Mouse (Mus musculus): ENCODE results near the gene Nmnat3.

- TF ChIP-seq CTCF (conservative IDR thresholded peaks at IDR 0.05 in 1 of 2, IDR thresholded peaks at IDR 0.05 in 1 of 2; ENCODE audit: low read depth in 2 of 2, low read length in 2 of 2) (no peak), POLR2A (IDR thresholded peaks at IDR 0.05; ENCODE audit: low read depth, low read length) (no peak), POLR2AphosphoS2 (IDR thresholded peaks at IDR 0.05; ENCODE audit: low read depth, low read length) (no peak), CHD1 (IDR thresholded peaks at IDR 0.05; ENCODE audit: low read depth, low read length) (no peak)
These were observed 41.4 kb downstream of the Nmnat3 start for GRCm38 (mm10) chr9:98328415-98329176.

Measured in CH12.LX (cell line).